Mouse (Mus musculus) liver, embryonic 11.5 days (tissue): ENCODE measurements around the gene Glrx2. TPM values are rescaled to one million over a fixed set of nuclear protein-coding genes. Genes with fewer than 3 reads are reported as not detected.

Experiments used
- ATAC-seq: fragments of 200-750 bp; cut with Nextera tagmentation; replicated peaks from 2 replicates; pipeline ENCODE4 v1.8.0; 2017; ENCODE audit warnings: moderate number of reproducible peaks, mild to moderate bottlenecking, moderate TSS enrichment, moderate library complexity; ENCODE audit not compliant: low FRiP score
- DNase-seq: peaks from one replicate; pipeline ENCODE4 v3.0.0-alpha.2; 2017; ENCODE audit warnings: low spot score
- H3K27ac ChIP-seq: fragments of 300-500 bp; sonication (generic); 2 replicates; pipeline ENCODE4 v1.5.1; 2014; ENCODE audit warnings: mild to moderate bottlenecking, low read depth, low read length, control low read depth
- H3K27me3 ChIP-seq: fragments of 300-500 bp; sonication (generic); replicated peaks from 2 replicates; pipeline ENCODE4 v1.6.1; 2014; ENCODE audit warnings: low read length, mixed read lengths; ENCODE audit not compliant: control insufficient read depth, insufficient read depth
- H3K36me3 ChIP-seq: fragments of 300-500 bp; sonication (generic); 2 replicates; pipeline ENCODE4 v1.6.1; 2014; ENCODE audit warnings: mild to moderate bottlenecking, low read length, moderate library complexity, mixed read lengths; ENCODE audit not compliant: control insufficient read depth, insufficient read depth
- H3K4me1 ChIP-seq: fragments of 300-500 bp; sonication (generic); replicated peaks from 2 replicates; pipeline ENCODE4 v1.6.1; 2014; ENCODE audit warnings: low read length, mixed read lengths; ENCODE audit not compliant: control insufficient read depth, insufficient read depth
- H3K4me2 ChIP-seq: fragments of 300-500 bp; sonication (generic); 2 replicates; pipeline ENCODE4 v1.6.1; 2014; ENCODE audit warnings: mild to moderate bottlenecking, control low read depth, moderate library complexity
- H3K4me3 ChIP-seq: fragments of 300-500 bp; sonication (generic); 2 replicates; pipeline ENCODE4 v1.5.1; 2014; ENCODE audit warnings: low read depth, low read length, control low read depth
- H3K9ac ChIP-seq: fragments of 300-500 bp; sonication (generic); 2 replicates; pipeline ENCODE4 v1.6.1; 2014; ENCODE audit warnings: low read depth, low read length, control low read depth
- H3K9me3 ChIP-seq: fragments of 300-500 bp; sonication (generic); 2 replicates; pipeline ENCODE4 v1.6.1; 2016; ENCODE audit warnings: low read length, inconsistent platforms, mixed read lengths; ENCODE audit not compliant: control insufficient read depth
- WGBS: fragments of 180-500 bp; shearing (Covaris S2); extraction: QIAGEN DNeasy Blood & Tissue Kit; methylation state at CpG from one replicate; pipeline ENCODE4 v1.1.7; 2014; 5-methylcytosine and 5-hydroxymethylcytosine counted together
- polyA plus RNA-seq: library from polyadenylated mRNA; unstranded; fragments of >200 nt; fragmentation: Nextera tagmentation; extraction: Ambion mirVana; gene quantifications from 2 replicates; pipeline ENCODE4 v1.2.1, GENCODE M21; 2014

The Glrx2 gene
- polyA plus RNA-seq, 1 experiment from 2014 or later = 72.9 TPM

- Histone ChIP-seq H3K4me3 (no peak overlapping the region), H3K9ac (no peak overlapping the region), H3K4me2 (no peak overlapping the region), H3K27ac (no peak overlapping the region), H3K36me3 (peaks cover 4% of the 10 kb centered on the region), H3K4me1 (no peaks in the 10 kb centered on the region), H3K9me3 (no peaks in the 10 kb centered on the region), H3K27me3 (no peaks in the 10 kb centered on the region)
- ATAC-seq (no peak), DNase-seq (no peak)
- 83% methylated on average over 4 of the region's 4 CpGs for WGBS
Observed at GRCm38 (mm10) chr1:143765801-143766200, 49.7 kb downstream of the Glrx2 start.

- Histone ChIP-seq H3K4me1 (no peaks in the 10 kb centered on the region), H3K27me3 (no peaks in the 10 kb centered on the region), H3K4me3 (no peak overlapping the region), H3K9ac (no peak overlapping the region), H3K36me3 (peaks cover 4% of the 10 kb centered on the region), H3K4me2 (no peak overlapping the region), H3K27ac (no peak overlapping the region), H3K9me3 (no peaks in the 10 kb centered on the region)
- no peak for ATAC-seq
- 88% methylated on average over 6 of the region's 6 CpGs for WGBS
- no peak for DNase-seq
Observed at GRCm38 (mm10) chr1:143766238-143766637, 50.1 kb downstream of the Glrx2 start.

- no peaks in the 10 kb centered on the region for H3K9me3 ChIP-seq
- H3K4me1 ChIP-seq = peaks cover 7% of the 10 kb centered on the region
- H3K36me3 ChIP-seq = peaks cover 4% of the 10 kb centered on the region
- no peak overlapping the region for H3K27ac ChIP-seq
- H3K27me3 ChIP-seq = no peaks in the 10 kb centered on the region
- H3K4me2 ChIP-seq = no peak overlapping the region
- 84% methylated on average over 20 of the region's 20 CpGs for WGBS
- H3K9ac ChIP-seq = no peak overlapping the region
- no peak for ATAC-seq
- no peak for DNase-seq
- H3K4me3 ChIP-seq = no peak overlapping the region
Observed at GRCm38 (mm10) chr1:143770444-143771109, 54.4 kb downstream of the Glrx2 start.

GRCm38 (mm10) chr1:143773082-143773481 lies 56.9 kb downstream of the Glrx2 start:
- DNase-seq = no peak
- 75% methylated on average over 7 of the region's 7 CpGs for WGBS
- no peaks in the 10 kb centered on the region for H3K36me3 ChIP-seq
- ATAC-seq = no peak
- H3K27me3 ChIP-seq = no peaks in the 10 kb centered on the region
- H3K27ac ChIP-seq = no peak overlapping the region
- H3K4me1 ChIP-seq = peaks cover 7% of the 10 kb centered on the region
- H3K9me3 ChIP-seq = no peaks in the 10 kb centered on the region
- H3K4me3 ChIP-seq = no peak overlapping the region
- H3K4me2 ChIP-seq = no peak overlapping the region
- H3K9ac ChIP-seq = no peak overlapping the region

GRCm38 (mm10) chr1:143773909-143774308 lies 57.8 kb downstream of the Glrx2 start:
- no peak overlapping the region for H3K9ac ChIP-seq
- no peak for DNase-seq
- H3K9me3 ChIP-seq = no peaks in the 10 kb centered on the region
- ATAC-seq = no peak
- WGBS = 37% methylated on average over 6 of the region's 6 CpGs
- H3K36me3 ChIP-seq = no peaks in the 10 kb centered on the region
- no peaks in the 10 kb centered on the region for H3K27me3 ChIP-seq
- no peak overlapping the region for H3K27ac ChIP-seq
- H3K4me3 ChIP-seq = no peak overlapping the region
- peaks cover 14% of the 10 kb centered on the region for H3K4me1 ChIP-seq
- H3K4me2 ChIP-seq = no peak overlapping the region

- Histone ChIP-seq H3K9ac (peak within 1 kb of the TSS; percentile 92), H3K4me2 (peak within 1 kb of the TSS; percentile 95), H3K4me3 (peak within 1 kb of the TSS; percentile 94), H3K27ac (peak within 1 kb of the TSS; percentile 75), H3K4me1 (peaks cover 14% of the 10 kb centered on the region), H3K9me3 (no peaks in the 10 kb centered on the region), H3K27me3 (no peaks in the 10 kb centered on the region), H3K36me3 (no peaks in the 10 kb centered on the region)
- ATAC-seq = peak; percentile 92
- WGBS = 1% methylated on average over 84 of the region's 84 CpGs
- peak; percentile 98 for DNase-seq
Observed at GRCm38 (mm10) chr1:143776446-143777411, 60.6 kb downstream of the Glrx2 start, which contains the start of the genes Trove2 and Uchl5. Trove2 (minus strand) TSS chr1:143777068. Uchl5 (plus strand) TSS chr1:143777272.

- H3K4me2 ChIP-seq = peak overlapping the region; percentile 95
- peak overlapping the region; percentile 94 for H3K4me3 ChIP-seq
- H3K36me3 ChIP-seq = no peaks in the 10 kb centered on the region
- ATAC-seq = peak; percentile 43
- peak overlapping the region; percentile 92 for H3K9ac ChIP-seq
- H3K4me1 ChIP-seq = peaks cover 12% of the 10 kb centered on the region
- peak overlapping the region; percentile 75 for H3K27ac ChIP-seq
- H3K9me3 ChIP-seq = no peaks in the 10 kb centered on the region
- under 1% methylated on average over 39 of the region's 39 CpGs for WGBS
- no peak for DNase-seq
- no peaks in the 10 kb centered on the region for H3K27me3 ChIP-seq
Observed at GRCm38 (mm10) chr1:143777558-143778218, 61.5 kb downstream of the Glrx2 start.

- Histone ChIP-seq H3K9me3 (no peaks in the 10 kb centered on the region), H3K27me3 (no peaks in the 10 kb centered on the region), H3K4me3 (no peak overlapping the region), H3K9ac (no peak overlapping the region), H3K4me1 (no peaks in the 10 kb centered on the region), H3K27ac (no peak overlapping the region), H3K4me2 (no peak overlapping the region), H3K36me3 (peaks cover 5% of the 10 kb centered on the region; the same call in 1 of the 2 replicates)
- peak; percentile 48; the same call in 1 of the 2 replicates for ATAC-seq
- 70% methylated on average over 2 of the region's 2 CpGs for WGBS
- peak; percentile 43 for DNase-seq
Observed at GRCm38 (mm10) chr1:143788584-143789227, 72.6 kb downstream of the Glrx2 start.
